Mouse (Mus musculus): ENCODE data around the gene Tarbp1.
A peak's percentile ranks its signal among the peaks of the same experiment; 100 is the strongest.
"Not testable (repeated sequence)": the region's sequence is repeated elsewhere in the genome, so short reads cannot be mapped to it uniquely, and the experiment has no call there.

Tarbp1 gene

GRCm38 (mm10) chr8:126494160-126495110 is 19.6 kb upstream of the Tarbp1 start:
- no peak for DNase-seq (ENCODE audit: low spot score in 2 of 2)

- peak; percentile 78 to 85 for DNase-seq (ENCODE audit: low spot score in 2 of 2)
Measured at GRCm38 (mm10) chr8:126482938-126483337, 8.1 kb upstream of the Tarbp1 start.

GRCm38 (mm10) chr8:126482348-126482720 is 7.5 kb upstream of the Tarbp1 start:
- DNase-seq (ENCODE audit: low spot score in 2 of 2): no peak

- peak; percentile 58 to 78 for DNase-seq (ENCODE audit: low spot score in 2 of 2)
Measured at GRCm38 (mm10) chr8:126481494-126482347, 6.9 kb upstream of the Tarbp1 start.

- no peak for DNase-seq (ENCODE audit: low spot score in 2 of 2)
Measured at GRCm38 (mm10) chr8:126480366-126480765, 5.5 kb upstream of the Tarbp1 start.

GRCm38 (mm10) chr8:126478714-126479113 is 3.8 kb upstream of the Tarbp1 start:
- DNase-seq (ENCODE audit: low spot score in 2 of 2): no peak

GRCm38 (mm10) chr8:126476151-126476855 is 1.4 kb upstream of the Tarbp1 start:
- DNase-seq (ENCODE audit: low spot score in 2 of 2): not testable (repeated sequence)

GRCm38 (mm10) chr8:126475738-126476137 is 873 bp upstream of the Tarbp1 start:
- DNase-seq (ENCODE audit: low spot score in 2 of 2): not testable (repeated sequence)

- DNase-seq (ENCODE audit: low spot score in 2 of 2): no peak
Measured at GRCm38 (mm10) chr8:126473802-126474298, 1.0 kb downstream of the Tarbp1 start.

- no peak for DNase-seq (ENCODE audit: low spot score in 2 of 2)
Measured at GRCm38 (mm10) chr8:126464071-126464470, 10.8 kb downstream of the Tarbp1 start.

- no peak for DNase-seq (ENCODE audit: low spot score in 2 of 2)
Measured at GRCm38 (mm10) chr8:126461735-126462134, 13.1 kb downstream of the Tarbp1 start.

GRCm38 (mm10) chr8:126460274-126460673 is 14.6 kb downstream of the Tarbp1 start:
- DNase-seq (ENCODE audit: low spot score in 2 of 2): peak in 1 of 2 experiments; percentile 59

- DNase-seq (ENCODE audit: low spot score in 2 of 2): peak in 1 of 2 experiments; percentile 36
Measured at GRCm38 (mm10) chr8:126455383-126455782, 19.5 kb downstream of the Tarbp1 start.

GRCm38 (mm10) chr8:126451158-126451557 is 23.7 kb downstream of the Tarbp1 start:
- no peak for DNase-seq (ENCODE audit: low spot score in 2 of 2)

GRCm38 (mm10) chr8:126438937-126439336 is 35.9 kb downstream of the Tarbp1 start:
- no peak for DNase-seq (ENCODE audit: low spot score in 2 of 2)

GRCm38 (mm10) chr8:126433827-126434226 is 41.0 kb downstream of the Tarbp1 start:
- peak; percentile 60 to 67 for DNase-seq (ENCODE audit: low spot score in 2 of 2)

- no peak for DNase-seq (ENCODE audit: low spot score in 2 of 2)
Measured at GRCm38 (mm10) chr8:126429635-126430034, 45.2 kb downstream of the Tarbp1 start.

GRCm38 (mm10) chr8:126424946-126425345 is 49.9 kb downstream of the Tarbp1 start:
- no peak for DNase-seq (ENCODE audit: low spot score in 2 of 2)

- no peak for DNase-seq (ENCODE audit: low spot score in 2 of 2)
Measured at GRCm38 (mm10) chr8:126424163-126424562, 50.7 kb downstream of the Tarbp1 start.

- peak; percentile 45 to 54 for DNase-seq (ENCODE audit: low spot score in 2 of 2)
Measured at GRCm38 (mm10) chr8:126422920-126423300, 52.0 kb downstream of the Tarbp1 start.

- DNase-seq (ENCODE audit: low spot score in 2 of 2): peak; percentile 98 to 99
Measured at GRCm38 (mm10) chr8:126422174-126422919, 52.5 kb downstream of the Tarbp1 start, which contains the start of gene Coa6. Gene Coa6 (plus strand): TSS chr8:126422515.

All from right cerebral cortex, postnatal 10 days (tissue).